Mouse (Mus musculus) heart, postnatal 10 days (tissue): ENCODE data around the gene Scg5. TPM values are rescaled to one million over a fixed set of nuclear protein-coding genes. Genes with fewer than 3 reads are reported as not detected.

ENCODE experiments used
- DNase-seq, 2 experiments: peaks; one replicate each; pipeline ENCODE4 v3.0.0; 2021
- intact Hi-C: fragments of 180-260 bp; cut with DNase I; formaldehyde crosslinking; loops from one replicate; pipeline ENCODE4 v1.15.1; 2025
- total RNA-seq, 2 experiments: library from RNA; stranded (reverse); gene quantifications; 2 replicates each; pipeline ENCODE4 v1.2.3; 2021

The Scg5 gene
- total RNA-seq, 2 experiments from 2014 or later: 0.22 TPM; not detected in 1

DNA sequence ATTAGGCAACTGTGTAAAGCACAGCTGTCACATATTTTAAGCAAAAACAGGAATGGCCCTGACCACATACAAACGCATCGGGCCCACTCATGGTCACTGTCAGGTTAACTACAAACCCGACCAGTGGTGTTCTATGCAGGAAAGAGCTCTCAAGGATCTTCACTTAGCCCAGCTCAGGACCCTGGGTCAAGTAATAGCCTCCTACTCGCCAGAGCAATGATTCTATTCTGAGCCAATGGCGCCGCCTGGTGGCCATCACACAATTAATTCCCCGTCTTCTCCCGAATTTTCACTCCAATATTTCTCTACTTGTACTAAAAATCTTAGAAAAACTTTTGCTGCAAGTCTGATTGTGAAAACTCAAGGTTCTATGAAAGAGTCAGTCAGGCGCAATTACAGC is 21.3 kb downstream of the Scg5 start:
- intact Hi-C loops: loop anchor here (5.0 to 10.0 kb wide), 3 partner anchors 155 to 503 kb away; no protein-coding TSS in a partner anchor
- DNase-seq: peak; percentile 53 to 82

- intact Hi-C loops: loop anchor here (1.0 to 10.0 kb wide), 4 partner anchors 155 to 502 kb away; no protein-coding TSS in a partner anchor
- no peak for DNase-seq
Observed at GRCm38 (mm10) chr2:113806851-113807577, 21.9 kb downstream of the Scg5 start.

GRCm38 (mm10) chr2:113805765-113806164 is 23.2 kb downstream of the Scg5 start:
- intact Hi-C loops: loop anchor here (1.0 to 10.0 kb wide), 4 partner anchors 153 to 501 kb away; no protein-coding TSS in a partner anchor
- DNase-seq: no peak

GRCm38 (mm10) chr2:113803753-113804152 is 25.2 kb downstream of the Scg5 start:
- intact Hi-C loops: loop anchor here (10.0 kb wide), 1 partner anchor 499 kb away; no protein-coding TSS in a partner anchor
- DNase-seq: no peak

DNA sequence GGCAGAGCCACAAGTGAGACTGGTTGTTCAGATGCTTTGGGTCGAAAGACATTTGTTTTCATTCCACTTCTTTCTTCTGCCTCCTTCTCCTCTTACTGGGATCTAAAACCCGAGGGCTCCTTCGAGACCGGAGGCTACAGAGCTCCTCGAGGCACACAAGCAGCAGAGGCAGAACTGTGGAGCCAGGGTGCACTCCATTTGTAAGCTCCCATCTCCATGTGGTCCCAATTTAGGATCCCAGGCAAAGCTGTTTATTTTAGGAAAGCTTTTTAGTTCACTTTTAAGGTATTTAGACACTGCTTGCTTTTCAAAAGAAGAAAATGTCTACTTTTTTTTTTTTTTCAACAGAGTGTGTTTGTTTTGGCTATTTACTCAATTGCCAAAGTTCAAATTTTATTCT is 28.1 kb downstream of the Scg5 start:
- intact Hi-C loops: loop anchor here (10.0 kb wide), 1 partner anchor 496 kb away; no protein-coding TSS in a partner anchor
- DNase-seq: no peak

- no peak for DNase-seq
- intact Hi-C loops: no loop called here
Observed at GRCm38 (mm10) chr2:113798605-113799004, 30.3 kb downstream of the Scg5 start.

DNA sequence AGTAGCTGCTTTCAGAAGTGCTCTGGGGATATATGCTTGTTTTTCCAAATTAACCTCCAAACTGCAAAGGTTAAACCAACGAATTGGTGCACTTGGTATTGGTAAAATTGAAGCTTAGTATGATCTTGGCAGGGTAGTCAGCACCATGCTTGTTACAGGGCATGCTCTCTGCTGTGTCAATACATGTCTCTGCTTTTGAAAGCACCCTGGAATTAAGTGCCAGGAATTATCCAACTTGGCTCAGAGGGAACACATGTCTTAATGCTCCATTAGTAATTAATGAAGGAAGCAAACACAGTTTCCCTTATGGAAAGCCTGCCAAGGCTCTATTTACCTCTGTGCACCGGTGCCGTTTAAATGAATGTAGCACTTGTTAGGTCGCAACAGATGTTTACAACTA is 33.7 kb downstream of the Scg5 start:
- intact Hi-C loops: no loop called here
- DNase-seq: no peak

DNA sequence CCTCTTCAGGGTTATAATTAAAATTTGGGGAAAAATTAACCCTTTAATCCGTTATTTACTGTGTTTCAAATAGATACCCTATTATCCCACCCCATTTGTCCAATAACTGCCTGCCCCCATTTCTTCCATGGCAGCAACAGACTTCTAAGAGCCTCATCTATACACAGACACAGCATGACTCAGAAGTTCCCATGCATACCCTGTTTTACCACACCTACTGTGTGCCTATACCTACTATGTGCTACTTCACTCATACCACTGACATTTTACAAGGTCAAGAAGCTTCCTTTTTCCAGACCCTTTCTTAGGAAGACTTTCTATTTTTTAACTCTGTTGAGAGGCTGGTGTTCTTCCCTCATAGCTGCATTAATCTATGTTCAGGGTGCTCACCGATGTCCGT is 35.4 kb downstream of the Scg5 start:
- DNase-seq: no peak
- intact Hi-C loops: no loop called here

DNA sequence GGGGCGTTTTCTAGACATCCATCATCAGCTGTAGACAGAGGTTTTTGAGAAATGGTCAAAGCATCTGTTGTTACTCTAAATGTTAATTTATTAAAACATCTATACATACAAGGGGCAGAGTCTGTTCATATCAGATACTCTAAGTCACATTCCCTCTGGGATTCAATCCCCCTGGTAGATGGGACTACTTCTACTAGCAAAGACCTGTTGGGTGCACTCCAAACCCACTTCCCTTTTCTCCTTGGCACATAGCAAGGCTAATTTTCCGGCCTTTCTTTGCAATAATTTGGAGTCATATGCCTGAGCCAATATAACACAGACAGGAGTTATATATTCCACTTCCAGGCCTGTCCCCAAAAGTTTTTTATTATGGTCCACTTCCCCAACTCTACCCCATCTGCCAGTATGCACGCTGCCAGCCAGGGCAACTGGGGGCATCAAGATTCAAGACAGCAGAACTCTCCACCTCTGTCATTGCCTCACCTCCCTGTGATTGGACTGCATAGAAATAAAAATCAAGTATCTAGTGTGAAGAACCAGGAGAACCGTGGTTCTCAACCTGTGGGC is 40.0 kb downstream of the Scg5 start:
- DNase-seq: no peak
- intact Hi-C loops: no loop called here

GRCm38 (mm10) chr2:113787882-113788281 is 41.0 kb downstream of the Scg5 start:
- intact Hi-C loops: no loop called here
- no peak for DNase-seq

DNA sequence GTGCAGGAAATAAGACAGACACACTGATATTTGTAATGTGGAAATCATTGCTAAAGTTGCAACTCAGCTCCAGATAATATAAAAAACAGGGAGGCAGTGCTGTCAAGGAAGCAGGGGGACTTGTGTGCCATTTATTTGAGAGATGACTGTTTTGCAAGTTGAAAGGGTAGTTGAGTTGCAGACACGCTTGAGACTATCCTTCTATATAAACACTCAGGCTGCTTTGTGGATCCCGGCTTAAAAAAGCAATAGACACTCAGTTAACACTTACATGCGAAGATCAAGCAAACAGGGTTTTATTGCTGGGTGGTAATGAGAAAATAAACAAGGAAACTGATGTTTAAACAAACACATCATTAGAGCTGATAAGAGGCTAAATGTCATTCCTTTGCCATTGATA is 44.1 kb downstream of the Scg5 start:
- intact Hi-C loops: no loop called here
- DNase-seq: no peak

- DNase-seq: no peak
- intact Hi-C loops: no loop called here
Observed at GRCm38 (mm10) chr2:113781521-113781920, 47.4 kb downstream of the Scg5 start.

DNA sequence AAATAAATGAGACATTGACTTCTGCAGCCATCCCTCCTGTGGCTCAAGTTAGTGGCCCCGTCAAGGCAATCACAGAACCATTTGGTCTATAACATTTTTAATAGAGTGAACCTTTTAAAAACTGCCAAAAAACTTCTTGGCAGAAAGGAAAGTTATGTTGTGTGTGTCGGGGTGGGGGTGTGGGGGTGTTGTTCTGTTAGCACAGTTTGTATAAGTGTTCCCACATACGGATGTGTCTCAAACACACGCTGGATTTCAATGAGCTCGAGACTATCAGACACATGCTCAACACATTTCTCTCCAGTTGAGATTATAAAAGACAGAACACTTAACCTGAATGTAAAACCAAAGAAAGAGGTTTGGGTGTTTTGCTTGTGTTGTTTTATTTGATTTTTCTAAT is 47.8 kb downstream of the Scg5 start:
- intact Hi-C loops: no loop called here

GRCm38 (mm10) chr2:113779336-113779735 is 49.6 kb downstream of the Scg5 start:
- intact Hi-C loops: no loop called here
- no peak for DNase-seq

More for the DNA sequence above, 47.8 kb downstream of the Scg5 start:
- no peak for DNase-seq

DNA sequence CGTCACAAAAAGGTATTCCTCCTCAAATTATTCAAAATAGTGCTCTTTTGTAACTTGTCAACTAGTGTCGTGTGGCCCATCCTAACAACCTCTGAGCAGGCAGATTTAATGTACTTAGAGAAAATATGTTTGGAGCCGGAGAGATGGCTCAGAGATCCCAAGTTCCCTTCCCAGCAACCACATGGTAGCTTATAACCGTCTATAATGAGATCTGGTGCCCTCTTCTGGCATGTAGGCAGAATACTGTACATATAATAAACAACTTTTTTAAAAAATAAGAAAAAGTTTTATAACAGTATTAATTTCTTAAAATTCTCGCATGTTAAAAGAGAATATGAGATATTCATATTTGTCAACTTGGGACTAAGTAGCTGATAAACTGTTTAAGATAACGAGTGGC is 50.9 kb downstream of the Scg5 start:
- no peak for DNase-seq
- intact Hi-C loops: no loop called here

DNA sequence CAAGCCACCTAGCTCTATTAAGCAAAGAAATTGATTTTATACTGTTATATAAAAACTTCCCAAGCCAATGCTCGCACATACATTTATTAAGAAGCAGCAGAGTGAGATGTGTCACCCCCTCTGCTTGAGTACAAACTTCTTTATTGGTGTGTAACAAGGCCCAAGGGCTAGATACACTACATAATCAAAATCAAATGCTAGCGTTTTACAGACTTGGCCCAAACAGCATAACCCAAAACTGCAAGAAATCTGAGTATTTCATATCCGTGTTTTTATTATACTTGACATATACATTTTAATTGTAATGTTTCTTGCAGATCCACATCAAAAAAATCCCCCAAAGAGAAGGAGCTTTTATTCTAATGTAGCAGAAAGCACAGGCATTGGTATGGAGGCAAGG is 52.6 kb downstream of the Scg5 start:
- no peak for DNase-seq
- intact Hi-C loops: no loop called here

- no peak for DNase-seq
- intact Hi-C loops: no loop called here
Observed at GRCm38 (mm10) chr2:113774150-113774805, 54.6 kb downstream of the Scg5 start.

GRCm38 (mm10) chr2:113768541-113769303 is 60.2 kb downstream of the Scg5 start:
- intact Hi-C loops: no loop called here
- DNase-seq: no peak

DNA sequence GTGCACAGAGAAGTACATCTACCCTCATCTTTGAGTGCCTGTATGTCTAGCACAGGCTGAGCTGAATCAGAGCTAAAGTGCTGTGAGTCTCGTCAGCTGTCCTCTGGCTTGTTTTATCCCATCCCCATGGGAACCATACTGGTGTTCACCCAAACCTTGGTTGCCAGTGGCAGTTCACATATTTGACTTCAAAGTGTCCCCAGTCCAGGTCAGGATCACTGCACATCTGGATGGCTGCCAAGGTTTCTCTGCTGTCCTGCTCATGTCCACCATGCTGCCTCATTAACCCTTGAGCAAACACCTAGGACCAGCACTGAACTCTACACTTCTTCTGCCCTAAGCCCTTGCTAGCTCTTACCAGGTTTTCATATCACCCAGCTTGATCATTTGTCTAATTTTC is 63.0 kb downstream of the Scg5 start:
- intact Hi-C loops: no loop called here
- DNase-seq: no peak

- intact Hi-C loops: no loop called here
- DNase-seq: no peak
Observed at GRCm38 (mm10) chr2:113764968-113765367, 64.0 kb downstream of the Scg5 start.
